Mouse (Mus musculus) erythroblast, embryonic 14.5 days (primary cell): Measurements from ENCODE around the gene Sema3e.

Source experiments
- GATA1 ChIP-seq: IDR thresholded peaks from 2 replicates; pipeline ENCODE4 v1.6.1; 2012; ENCODE audit warnings: low read length, inconsistent platforms, mixed read lengths
- TAL1 ChIP-seq: IDR thresholded peaks from 3 replicates; pipeline ENCODE4 v1.6.1; 2012; ENCODE audit warnings: low read length, inconsistent platforms, mixed read lengths

DNA sequence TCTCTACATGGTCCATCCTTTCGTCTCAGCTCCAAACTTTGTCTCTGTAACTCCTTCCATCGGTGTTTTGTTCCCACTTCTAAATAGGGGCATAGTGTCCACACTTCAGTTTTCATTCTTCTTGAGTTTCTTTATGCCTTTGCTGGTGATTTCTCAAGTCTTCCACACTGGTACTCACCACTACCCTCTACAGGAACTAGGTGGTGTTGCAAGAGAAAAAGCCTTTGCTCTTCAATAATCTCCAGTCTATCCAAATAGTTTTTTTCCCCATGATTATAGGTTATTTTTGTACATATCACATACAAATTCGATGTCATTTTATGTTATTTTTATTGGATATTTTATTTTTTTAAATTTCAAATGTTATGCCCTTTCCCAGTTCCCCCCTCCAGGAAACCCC, 142.7 kb downstream of the Sema3e start:
- TF ChIP-seq TAL1 (no peak), GATA1 (no peak)
